Mouse (Mus musculus) liver, adult 2 months (tissue): Measurements from ENCODE around the gene Herc3. TPM values are rescaled to one million over a fixed set of nuclear protein-coding genes. Genes with fewer than 3 reads are reported as not detected.
A peak's percentile ranks its signal among the peaks of the same experiment; 100 is the strongest.

Source experiments
- DNase-seq: peaks from one replicate; pipeline ENCODE4 v3.0.0-alpha.2; 2011; ENCODE audit warnings: low read depth, low spot score; ENCODE audit errors: extremely low read depth
- H3K27ac ChIP-seq: fragments of 200-500 bp; replicated peaks from 2 replicates; pipeline ENCODE4 v1.5.1; 2012; ENCODE audit warnings: low read depth, mild to moderate bottlenecking, control low read depth, inconsistent platforms, low read length; ENCODE audit not compliant: insufficient read depth
- H3K27me3 ChIP-seq: fragments of 200-500 bp; 2 replicates; pipeline ENCODE4 v1.6.1; 2012; ENCODE audit warnings: mild to moderate bottlenecking, moderate library complexity, low read length, inconsistent platforms; ENCODE audit not compliant: control insufficient read depth, insufficient read depth
- H3K36me3 ChIP-seq: fragments of 200-500 bp; 2 replicates; pipeline ENCODE4 v1.6.1; 2012; ENCODE audit warnings: low read length, inconsistent platforms; ENCODE audit not compliant: control insufficient read depth, insufficient read depth
- H3K4me1 ChIP-seq: fragments of 200-500 bp; 2 replicates; pipeline ENCODE4 v1.6.1; 2011; ENCODE audit warnings: low read length; ENCODE audit not compliant: control insufficient read depth, insufficient read depth
- H3K4me3 ChIP-seq: fragments of 200-500 bp; 2 replicates; pipeline ENCODE4 v1.5.1; 2011; ENCODE audit warnings: low read depth, mild to moderate bottlenecking, control low read depth, low read length, moderate library complexity; ENCODE audit not compliant: insufficient read depth
- H3K79me2 ChIP-seq: fragments of 200-500 bp; 2 replicates; pipeline ENCODE4 v1.6.1; 2012; ENCODE audit warnings: inconsistent platforms, mild to moderate bottlenecking, low read length, moderate library complexity; ENCODE audit not compliant: control insufficient read depth, insufficient read depth
- H3K9ac ChIP-seq: fragments of 200-500 bp; 2 replicates; pipeline ENCODE4 v1.6.1; 2012; ENCODE audit warnings: low read depth, mild to moderate bottlenecking, control low read depth, inconsistent platforms, low read length
- CTCF ChIP-seq: fragments of 200-500 bp; IDR thresholded peaks from 2 replicates; pipeline ENCODE4 v1.5.1; 2011; ENCODE audit warnings: low read depth, low read length, control low read depth
- POLR2A ChIP-seq: fragments of 200-500 bp; IDR thresholded peaks from 2 replicates; pipeline ENCODE4 v1.6.1; 2011; ENCODE audit warnings: low read length, control low read depth; ENCODE audit not compliant: insufficient read depth; ENCODE audit errors: extremely low read depth
- WGBS: fragments of 180-500 bp; shearing (Covaris S2); methylation state at CpG from one replicate; pipeline ENCODE4 v1.1.7; 2018; 5-methylcytosine and 5-hydroxymethylcytosine counted together
- polyA plus RNA-seq: library from polyadenylated mRNA; depleted of rRNA; stranded (reverse); fragments of >200 nt; gene quantifications from 2 replicates; pipeline ENCODE4 v1.2.3, GENCODE M21; 2012
- total RNA-seq: library from RNA; depleted of rRNA; stranded (reverse); fragments of >200 nt; gene quantifications from 2 replicates; pipeline ENCODE4 v1.2.3, GENCODE M21; 2014

Herc3 gene
- total and polyA plus RNA-seq, 2 experiments, result 3.5 to 10.3 TPM

DNA sequence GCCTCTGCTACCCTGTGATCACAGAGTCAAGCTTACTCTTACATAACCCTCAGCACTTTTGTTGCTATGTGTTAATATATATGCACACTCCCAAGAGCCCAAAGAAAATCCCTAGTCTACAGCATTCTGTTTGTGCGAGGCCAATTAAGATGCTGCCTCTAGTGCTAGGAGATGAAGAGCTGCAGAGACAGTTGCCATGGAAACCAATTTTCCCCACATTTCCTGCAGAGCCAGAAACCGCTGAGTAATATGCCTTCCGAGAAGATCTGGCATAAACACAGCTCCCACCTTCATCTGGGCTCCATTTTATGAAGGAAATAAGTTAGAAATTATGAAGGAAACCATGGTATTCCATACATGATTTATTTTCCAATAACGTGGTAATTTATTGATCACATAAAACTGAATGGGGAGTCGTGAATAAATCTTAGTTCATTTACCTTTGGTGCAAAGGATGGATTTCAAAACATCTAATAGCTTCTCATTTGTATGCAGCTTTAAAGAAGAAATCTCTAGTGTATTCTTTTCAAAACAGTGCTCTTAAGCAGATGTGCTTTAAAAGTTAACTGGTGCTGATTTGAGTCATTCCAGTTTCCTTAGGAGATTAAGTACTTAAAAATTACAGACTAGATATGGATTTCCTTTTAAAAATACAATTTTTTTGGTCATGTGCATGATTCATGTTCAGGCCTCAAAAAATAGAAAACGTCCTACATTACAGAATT, 102.1 kb downstream of the Herc3 start:
- WGBS, result 77% methylated on average over 6 of the region's 6 CpGs

DNA sequence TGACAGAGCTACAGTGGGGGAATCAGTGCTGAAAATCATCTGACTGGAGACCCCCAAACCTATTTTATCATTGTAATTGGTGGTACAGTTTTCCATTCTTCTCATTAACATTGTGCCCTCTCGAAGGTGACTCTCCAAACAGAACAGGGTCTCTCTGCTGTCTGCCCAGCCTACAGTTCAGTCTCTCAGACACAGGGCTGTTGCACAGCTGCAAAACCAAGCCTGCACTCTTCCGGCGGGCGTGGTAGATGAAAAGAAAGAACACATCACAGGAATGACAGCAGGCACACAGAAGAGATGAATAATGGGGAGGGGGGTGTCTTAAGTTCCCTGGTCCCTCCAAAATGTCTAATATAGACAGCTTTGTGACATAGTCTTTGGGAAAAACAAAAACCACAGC, 102.9 kb downstream of the Herc3 start:
- no peak overlapping the region for H3K4me3 ChIP-seq
- no peak for DNase-seq
- peaks cover 6% of the 10 kb centered on the region for H3K4me1 ChIP-seq
- H3K27ac ChIP-seq, result no peak overlapping the region
- H3K27me3 ChIP-seq, result no peaks in the 10 kb centered on the region
- WGBS, result 96% methylated on average over 4 of the region's 4 CpGs
- no peaks in the 10 kb centered on the region for H3K79me2 ChIP-seq
- H3K36me3 ChIP-seq, result peaks cover 22% of the 10 kb centered on the region
- no peak for TF ChIP-seq CTCF
- no peak for TF ChIP-seq POLR2A
- H3K9ac ChIP-seq, result no peak overlapping the region

More for the DNA sequence above, 102.1 kb downstream of the Herc3 start:
- peaks cover 6% of the 10 kb centered on the region for H3K4me1 ChIP-seq
- no peak overlapping the region for H3K4me3 ChIP-seq
- no peak for TF ChIP-seq CTCF
- TF ChIP-seq POLR2A, result no peak
- H3K27me3 ChIP-seq, result no peaks in the 10 kb centered on the region
- no peak overlapping the region for H3K27ac ChIP-seq
- H3K36me3 ChIP-seq, result peaks cover 16% of the 10 kb centered on the region
- DNase-seq, result no peak
- no peak overlapping the region for H3K9ac ChIP-seq
- no peaks in the 10 kb centered on the region for H3K79me2 ChIP-seq

DNA sequence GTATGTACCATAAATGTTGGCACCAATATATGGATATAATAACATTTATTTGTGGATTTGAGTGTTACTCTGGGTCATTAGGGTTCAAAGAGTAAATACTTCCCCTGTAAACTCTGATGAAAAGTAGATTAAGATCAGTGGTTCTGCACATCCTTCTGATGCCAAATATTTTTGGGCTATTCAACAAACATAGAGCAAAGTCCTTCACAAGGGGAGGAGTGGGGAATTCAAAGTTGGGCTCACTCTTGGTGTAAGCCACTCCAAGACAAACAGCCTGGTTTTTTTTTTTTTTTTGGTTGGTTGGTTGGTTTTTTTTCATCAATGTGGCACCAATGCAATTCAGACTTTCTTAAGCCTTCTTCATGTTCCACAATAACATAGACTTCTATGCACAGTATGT, 106.5 kb downstream of the Herc3 start:
- DNase-seq, result peak; percentile 99
- TF ChIP-seq CTCF (no peak), POLR2A (no peak)
- H3K27ac ChIP-seq, result no peak overlapping the region

DNA sequence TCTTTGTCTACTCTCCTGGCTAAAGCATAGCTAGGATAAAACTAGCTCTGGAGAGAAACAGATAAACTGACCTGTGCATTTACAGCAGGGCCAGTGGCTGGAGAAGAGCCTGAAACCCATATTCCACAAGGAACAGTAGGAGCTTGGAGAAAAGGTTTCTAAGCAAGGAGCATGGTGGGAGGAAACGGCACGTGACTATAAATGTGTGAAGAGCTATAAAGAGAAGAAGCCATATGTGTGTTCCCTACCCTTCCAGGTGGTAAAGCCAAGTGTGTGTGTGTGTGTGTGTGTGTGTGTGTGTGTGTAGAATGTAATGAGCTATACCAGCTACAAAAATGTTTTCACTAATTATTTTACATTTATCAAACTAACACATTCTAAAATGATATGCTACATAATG, 111.0 kb downstream of the Herc3 start:
- H3K4me1 ChIP-seq, result no peaks in the 10 kb centered on the region; the same call in 1 of the 2 replicates
- H3K27ac ChIP-seq, result no peak overlapping the region
- 96% methylated on average over 2 of the region's 2 CpGs for WGBS
- H3K9ac ChIP-seq, result no peak overlapping the region
- no peaks in the 10 kb centered on the region for H3K27me3 ChIP-seq
- no peak for TF ChIP-seq POLR2A
- no peak for TF ChIP-seq CTCF
- no peak overlapping the region for H3K4me3 ChIP-seq
- no peaks in the 10 kb centered on the region for H3K79me2 ChIP-seq
- no peak for DNase-seq
- H3K36me3 ChIP-seq, result peaks cover 43% of the 10 kb centered on the region

More for the DNA sequence above, 106.5 kb downstream of the Herc3 start:
- H3K36me3 ChIP-seq, result peaks cover 40% of the 10 kb centered on the region
- H3K9ac ChIP-seq, result no peak overlapping the region
- no peak overlapping the region for H3K4me3 ChIP-seq
- H3K79me2 ChIP-seq, result no peaks in the 10 kb centered on the region
- no peaks in the 10 kb centered on the region for H3K27me3 ChIP-seq
- H3K4me1 ChIP-seq, result no peaks in the 10 kb centered on the region; the same call in 1 of the 2 replicates

DNA sequence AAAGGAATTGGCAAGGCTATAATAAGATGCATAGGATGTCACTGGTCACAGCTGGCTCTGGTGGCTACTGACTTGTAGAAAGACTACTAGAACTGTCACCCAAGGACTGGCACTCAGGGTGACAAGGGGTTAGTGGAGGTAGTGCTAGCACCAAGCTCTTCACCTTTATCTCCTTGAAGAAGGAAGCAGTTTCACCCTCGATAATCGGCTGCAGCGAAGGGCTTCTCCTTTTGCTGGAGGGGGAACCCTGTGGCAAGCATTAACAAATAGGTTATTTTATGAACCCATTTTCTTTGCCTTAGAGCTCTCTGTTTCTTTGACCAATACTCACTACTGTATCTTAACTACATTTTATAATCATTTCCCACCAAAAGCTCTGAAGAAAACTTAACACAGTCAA, 112.7 kb downstream of the Herc3 start:
- WGBS, result 82% methylated on average over 3 of the region's 3 CpGs
- no peaks in the 10 kb centered on the region for H3K79me2 ChIP-seq
- no peaks in the 10 kb centered on the region for H3K4me1 ChIP-seq
- no peak overlapping the region for H3K27ac ChIP-seq
- H3K9ac ChIP-seq, result no peak overlapping the region
- peaks cover 39% of the 10 kb centered on the region for H3K36me3 ChIP-seq
- no peak for DNase-seq
- no peaks in the 10 kb centered on the region for H3K27me3 ChIP-seq
- no peak overlapping the region for H3K4me3 ChIP-seq
- TF ChIP-seq CTCF, result no peak
- no peak for TF ChIP-seq POLR2A

DNA sequence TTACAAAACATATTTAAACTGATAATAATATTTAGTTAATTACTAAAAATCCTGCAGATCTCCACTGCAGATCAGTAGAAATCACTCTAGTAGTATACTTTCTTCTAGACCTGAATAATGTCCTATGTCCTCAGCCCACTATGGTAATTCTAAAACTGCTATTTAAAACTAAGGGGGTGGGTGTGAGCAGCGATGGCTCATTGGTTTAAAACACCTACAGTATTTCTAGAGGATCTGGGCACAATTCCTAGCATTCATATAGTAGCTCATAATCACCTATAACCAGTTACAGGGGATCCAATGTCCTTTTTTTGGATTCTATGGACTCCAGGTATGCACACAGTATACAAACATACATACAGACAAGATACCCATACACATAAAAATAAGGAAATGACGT, 115.0 kb downstream of the Herc3 start:
- Histone ChIP-seq H3K27ac (no peak overlapping the region), H3K79me2 (no peaks in the 10 kb centered on the region), H3K9ac (no peak overlapping the region), H3K4me3 (no peak overlapping the region), H3K4me1 (peaks cover 5% of the 10 kb centered on the region; the same call in 1 of the 2 replicates), H3K36me3 (peaks cover 26% of the 10 kb centered on the region), H3K27me3 (no peaks in the 10 kb centered on the region)
- TF ChIP-seq CTCF (no peak), POLR2A (no peak)
- no peak for DNase-seq
- WGBS, result 66% methylated on average over 2 of the region's 2 CpGs
